Mouse (Mus musculus) CD8-positive naive resting alpha-beta T cell, adult 2 months (primary cell): ENCODE measurements at regions not wholly inside any gene's neighbourhood (a gene's known extent, or its start where the extent isn't known, plus 50 kb on each side); places are given as distances from the start of the nearest gene placed in this dataset.

Experiments used
- DNase-seq, 2 experiments: peaks; one replicate each; pipeline ENCODE4 v3.0.0; 2022; ENCODE audit warnings: low read depth in 2 of 2, low spot score in 2 of 2

DNA sequence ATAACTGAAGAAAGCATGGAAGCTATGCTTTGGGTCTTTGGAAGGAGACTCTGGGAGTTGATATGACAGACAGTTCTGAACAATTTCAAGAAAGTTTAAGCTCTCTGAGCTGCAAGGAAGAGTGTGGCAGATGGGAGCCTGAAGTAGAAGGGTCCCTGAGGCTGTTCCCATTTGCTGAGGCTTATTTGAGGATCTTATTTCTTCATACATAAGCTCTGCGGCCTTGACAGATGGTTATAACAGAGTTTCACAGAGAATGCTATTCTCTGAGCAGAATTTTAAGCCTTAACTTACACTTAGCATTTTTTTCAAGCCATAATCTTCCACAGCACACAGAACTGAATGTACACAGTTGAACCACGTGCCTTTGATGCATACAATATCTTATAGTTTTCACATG, 278.7 kb downstream of the Plk2 start:
- no peak for DNase-seq

DNA sequence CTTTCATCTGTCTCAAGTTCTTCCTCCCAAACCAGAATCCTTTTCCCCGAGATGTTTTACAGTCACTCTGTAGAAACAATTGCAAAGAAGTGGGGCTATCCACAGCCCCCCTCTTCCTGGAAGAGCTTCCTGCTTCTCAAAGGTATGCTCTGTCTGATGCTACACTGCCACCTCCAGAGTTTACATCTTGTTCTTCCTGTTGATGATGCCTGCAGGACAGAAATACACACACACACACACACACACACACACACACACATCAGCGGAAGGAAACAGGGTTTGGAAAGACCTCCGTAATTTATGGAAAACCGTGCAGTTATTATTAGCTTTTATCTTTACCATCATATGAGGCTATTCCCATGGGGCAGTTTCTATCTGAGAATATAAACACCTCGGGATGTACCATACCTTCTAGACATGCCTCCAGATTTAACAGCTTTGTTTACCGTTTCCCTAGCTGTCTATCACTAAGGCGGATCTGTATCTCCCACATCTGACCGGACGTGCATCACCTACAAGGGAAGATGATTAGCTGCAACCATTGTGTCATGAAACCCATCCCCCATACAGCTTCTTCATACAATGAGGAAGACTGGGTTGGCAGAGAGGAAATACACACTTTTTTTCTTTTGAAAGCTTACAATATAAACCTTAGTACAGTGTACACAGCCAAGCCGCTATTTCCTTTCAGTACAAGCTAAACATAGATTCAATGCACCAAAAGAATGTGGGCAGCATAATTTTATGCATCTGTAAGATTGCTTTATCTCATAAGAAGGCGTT, 288.6 kb downstream of the Plk2 start:
- no peak for DNase-seq

- DNase-seq = no peak
Measured at GRCm38 (mm10) chr13:110688796-110689195, 293.9 kb downstream of the Plk2 start.

- DNase-seq = no peak
Measured at GRCm38 (mm10) chr13:110690501-110691255, 295.8 kb downstream of the Plk2 start.

DNA sequence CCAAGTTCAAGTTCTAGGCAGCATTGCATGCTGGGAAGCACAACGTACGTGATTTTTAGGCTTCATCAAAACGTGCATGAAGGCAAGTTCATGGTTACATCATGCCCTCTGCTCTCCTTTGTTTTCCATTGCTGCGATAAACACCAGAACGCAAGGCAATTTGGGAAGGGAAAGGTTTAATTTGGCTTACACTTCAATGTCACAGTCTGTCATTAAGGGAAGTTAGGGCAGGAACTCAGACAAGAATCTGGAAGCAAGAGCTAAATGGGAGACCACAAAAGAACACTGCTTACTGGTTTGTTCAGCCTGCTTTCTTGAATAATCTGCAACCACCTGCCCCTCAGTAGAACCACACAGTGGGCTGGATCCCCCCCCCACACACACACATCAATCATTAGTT, 297.9 kb downstream of the Plk2 start:
- no peak for DNase-seq

DNA sequence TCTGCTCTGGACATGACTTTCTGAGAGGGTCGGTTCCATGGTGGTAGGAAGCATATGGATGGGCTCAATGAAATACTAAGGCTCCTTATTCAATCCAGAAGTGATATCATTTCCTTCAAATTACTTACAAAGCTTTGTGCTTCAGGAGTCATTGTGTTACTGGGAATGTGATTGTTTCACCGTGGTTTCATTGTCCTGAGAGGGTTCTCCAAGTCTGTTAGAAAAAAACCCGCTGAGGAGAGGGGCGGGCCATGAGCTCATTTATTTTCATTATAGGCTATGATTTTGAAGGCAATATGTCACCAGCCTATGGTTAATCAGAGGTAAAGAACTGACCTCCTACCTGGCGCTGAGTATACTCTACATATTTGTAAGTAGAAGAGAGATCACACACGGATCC, 300.0 kb downstream of the Plk2 start:
- DNase-seq = no peak

DNA sequence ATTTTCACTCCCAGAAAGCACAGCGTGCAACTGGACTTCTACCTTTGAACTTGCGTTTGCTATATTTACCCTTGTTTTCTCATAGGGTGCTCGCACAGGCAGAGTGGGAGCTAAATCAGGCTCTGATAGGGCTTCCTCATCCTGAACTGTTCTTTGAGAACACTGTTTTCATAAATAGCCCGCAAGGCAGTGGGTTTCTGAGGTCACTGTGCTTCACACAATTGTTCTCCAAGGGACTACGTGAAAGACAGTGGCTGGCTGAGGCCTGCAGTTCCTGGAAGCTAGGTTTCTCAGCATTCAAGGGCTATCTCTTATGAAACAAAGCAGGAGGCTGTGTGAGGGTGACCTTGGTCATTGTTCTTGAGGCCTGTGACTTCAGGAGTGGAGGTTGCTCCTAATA, 301.7 kb downstream of the Plk2 start:
- DNase-seq = no peak

DNA sequence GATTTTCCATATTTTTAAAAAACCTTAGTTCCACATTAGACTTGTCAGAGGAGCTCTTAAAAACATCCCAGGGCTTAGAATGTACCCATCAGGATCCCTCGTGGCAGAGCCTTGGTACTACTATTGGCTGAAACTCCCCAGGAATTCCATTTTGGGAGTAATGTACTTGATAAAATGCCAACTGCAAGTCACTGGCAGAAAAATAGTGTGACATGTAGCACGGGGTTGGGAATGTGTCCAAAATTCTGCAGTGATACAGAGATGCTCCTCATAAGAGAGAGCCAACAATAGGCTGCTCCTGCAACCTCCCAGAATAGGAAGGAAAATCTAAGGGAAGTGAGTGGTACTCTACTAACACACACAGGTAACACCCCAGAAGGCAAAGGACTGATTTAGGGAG, 309.4 kb downstream of the Plk2 start:
- DNase-seq = no peak

GRCm38 (mm10) chr13:110710847-110711246, 316.0 kb downstream of the Plk2 start:
- DNase-seq = no peak

DNA sequence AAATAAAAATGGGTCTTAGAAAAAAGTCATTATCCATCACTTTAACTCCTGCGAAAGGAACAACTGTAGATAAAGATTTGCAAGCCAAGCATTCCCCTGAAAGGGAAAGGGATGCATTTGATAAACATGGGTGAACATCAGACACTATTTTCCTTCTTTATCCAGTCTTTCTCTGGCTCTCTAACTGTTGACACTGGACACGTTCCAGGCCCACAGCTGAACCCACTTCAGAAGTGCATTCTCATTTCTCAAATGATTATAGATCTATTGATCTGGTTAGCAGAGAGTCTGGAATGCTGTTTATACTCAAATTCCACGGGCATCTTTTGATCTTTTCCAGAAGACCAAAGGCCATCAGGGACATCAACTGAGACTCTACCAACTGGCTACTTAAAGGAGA, 317.7 kb downstream of the Plk2 start:
- no peak for DNase-seq

DNA sequence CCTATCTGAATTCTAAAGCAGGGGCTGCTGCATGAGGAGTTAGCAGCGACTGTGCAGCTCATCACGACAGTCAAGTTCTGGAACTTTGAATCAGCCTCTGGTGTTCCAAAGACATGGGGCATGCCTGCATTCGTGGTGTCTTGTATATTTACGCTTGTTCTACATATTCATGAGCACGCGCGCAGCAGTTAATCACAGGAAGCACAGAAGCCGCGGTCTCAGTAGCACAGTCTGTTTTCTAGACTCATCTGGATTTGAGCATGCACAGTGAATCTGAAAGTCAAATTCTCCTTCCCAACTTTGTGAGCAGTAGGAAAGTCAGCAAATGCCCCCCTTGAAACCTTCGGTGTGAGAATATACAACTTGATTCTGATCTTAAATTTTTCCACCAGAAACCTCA, 327.3 kb downstream of the Plk2 start:
- no peak for DNase-seq

DNA sequence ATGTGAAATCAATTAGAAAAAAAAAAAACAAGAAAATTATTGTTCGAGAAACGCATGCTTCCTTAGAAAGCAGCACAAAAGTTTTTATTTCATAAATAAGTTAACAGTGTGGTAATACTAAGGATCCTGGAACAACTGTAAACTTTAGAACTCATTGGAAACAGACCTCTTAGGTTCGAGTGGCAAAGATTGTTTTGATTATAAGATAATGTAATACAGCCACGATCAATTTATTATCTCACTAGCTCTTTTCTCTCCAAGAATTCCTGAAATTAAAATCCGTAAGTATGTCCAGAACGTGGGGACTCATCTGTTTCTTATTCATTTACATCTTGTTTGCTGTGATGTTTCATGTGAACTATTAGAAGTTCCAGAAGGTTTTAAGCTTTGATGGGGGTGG, 327.9 kb downstream of the Plk2 start:
- no peak for DNase-seq

- DNase-seq = no peak
Measured at GRCm38 (mm10) chr13:110724836-110725235, 330.0 kb downstream of the Plk2 start.

- no peak for DNase-seq
Measured at GRCm38 (mm10) chr13:110725821-110726220, 331.0 kb downstream of the Plk2 start.

DNA sequence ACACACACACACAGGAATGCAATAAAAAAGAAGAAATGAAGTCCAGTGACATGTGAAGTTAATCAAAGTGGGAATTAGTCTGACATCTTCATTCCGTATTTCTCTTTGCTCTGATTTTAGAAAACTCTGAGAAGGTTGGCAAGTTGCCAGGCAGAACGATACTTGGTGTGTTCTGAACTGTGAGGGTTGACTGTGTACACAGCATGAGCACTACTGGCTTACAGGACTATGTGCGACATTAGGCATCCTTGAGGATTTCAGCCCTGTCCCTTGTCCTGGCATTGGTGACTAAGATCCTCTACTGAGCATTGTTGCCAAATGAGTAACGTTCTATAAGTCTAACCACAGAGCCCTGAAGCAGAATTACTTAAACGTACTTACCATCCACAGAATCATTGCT, 340.7 kb downstream of the Plk2 start:
- DNase-seq = no peak

DNA sequence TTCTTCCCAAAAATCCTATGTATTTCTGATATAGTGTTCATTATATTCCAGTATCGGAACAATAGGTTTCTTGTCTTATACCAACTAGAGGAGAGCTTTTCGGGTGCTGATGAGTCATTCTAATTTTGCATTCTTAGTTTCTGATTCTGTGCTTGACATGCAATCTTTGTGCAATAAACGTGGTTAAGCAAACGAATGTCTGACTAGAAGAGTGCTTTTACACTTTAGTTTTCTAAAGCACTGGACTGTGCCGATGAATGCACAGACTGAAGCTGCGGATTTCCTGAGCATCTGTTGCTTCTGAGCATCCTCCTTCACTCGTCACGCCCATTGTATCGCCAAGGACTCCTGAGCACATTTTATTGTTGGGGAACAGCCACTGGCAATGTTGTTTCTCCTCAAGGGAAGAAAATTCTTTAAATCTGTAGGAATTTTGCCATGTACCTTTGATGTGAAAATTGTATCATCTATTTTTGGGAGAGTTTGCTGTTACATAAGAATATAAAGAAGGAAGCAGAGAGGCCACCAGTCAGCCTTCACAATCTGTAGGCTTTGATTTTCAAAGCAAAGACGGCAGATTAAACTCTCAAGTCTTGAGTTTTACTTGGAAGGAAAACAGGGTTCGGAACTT, 346.8 kb downstream of the Plk2 start:
- DNase-seq = no peak

- DNase-seq = no peak
Measured at GRCm38 (mm10) chr13:110747223-110747868, 352.5 kb downstream of the Plk2 start.

GRCm38 (mm10) chr13:110752746-110753145, 357.9 kb downstream of the Plk2 start:
- no peak for DNase-seq

DNA sequence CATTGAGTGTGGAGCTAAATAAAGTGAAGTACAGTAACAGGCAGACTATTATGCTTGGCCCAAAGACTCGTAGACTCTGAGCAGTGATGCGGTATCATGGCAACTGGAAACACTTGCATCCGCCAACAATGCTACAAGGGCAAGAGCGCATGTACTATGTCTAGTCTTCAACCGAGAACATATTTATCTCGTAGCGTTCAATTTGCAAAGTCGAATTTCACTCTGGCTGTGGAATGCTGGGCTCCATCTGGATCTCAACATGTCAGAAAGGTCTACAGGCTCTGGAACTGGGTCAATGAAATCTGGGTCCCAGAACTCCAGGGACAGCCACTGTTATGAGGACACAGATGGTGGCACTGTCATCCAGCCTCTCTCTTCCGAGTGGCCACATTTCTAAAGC, 359.7 kb downstream of the Plk2 start:
- DNase-seq = no peak

DNA sequence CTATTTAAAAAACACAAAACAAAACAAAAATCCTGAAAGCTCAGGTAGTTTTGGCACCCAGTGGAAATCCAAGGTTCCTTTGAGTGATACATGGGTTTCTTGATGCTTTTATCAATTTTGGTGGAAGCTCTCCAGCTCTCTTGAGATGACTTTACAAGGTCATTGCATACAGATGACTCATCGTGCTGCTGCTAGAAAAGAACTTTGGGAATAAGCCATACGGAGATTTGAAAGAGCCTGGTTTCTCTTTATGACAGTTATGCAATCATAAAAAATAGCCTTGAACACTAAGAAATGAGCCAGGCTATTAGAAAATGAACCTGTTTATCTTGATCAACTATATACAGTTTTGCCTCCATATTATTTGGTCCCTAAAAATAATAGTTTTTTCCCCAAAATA, 362.0 kb downstream of the Plk2 start:
- no peak for DNase-seq

GRCm38 (mm10) chr13:110769210-110769609, 374.4 kb downstream of the Plk2 start:
- DNase-seq = no peak

- DNase-seq = no peak
Measured at GRCm38 (mm10) chr13:110775251-110775650, 380.4 kb downstream of the Plk2 start.
